Mouse (Mus musculus): ENCODE results near the gene Tef. TPM values are rescaled to one million over a fixed set of nuclear protein-coding genes. Genes with fewer than 3 reads are reported as not detected.

Tef gene
- 100 to 1,000 TPM in 1 of 2 experiments, 10 to 100 TPM in 1; 13.0 to 103 TPM for polyA plus RNA-seq (2012; fragmentation: generic; extraction: Trizol)

DNA sequence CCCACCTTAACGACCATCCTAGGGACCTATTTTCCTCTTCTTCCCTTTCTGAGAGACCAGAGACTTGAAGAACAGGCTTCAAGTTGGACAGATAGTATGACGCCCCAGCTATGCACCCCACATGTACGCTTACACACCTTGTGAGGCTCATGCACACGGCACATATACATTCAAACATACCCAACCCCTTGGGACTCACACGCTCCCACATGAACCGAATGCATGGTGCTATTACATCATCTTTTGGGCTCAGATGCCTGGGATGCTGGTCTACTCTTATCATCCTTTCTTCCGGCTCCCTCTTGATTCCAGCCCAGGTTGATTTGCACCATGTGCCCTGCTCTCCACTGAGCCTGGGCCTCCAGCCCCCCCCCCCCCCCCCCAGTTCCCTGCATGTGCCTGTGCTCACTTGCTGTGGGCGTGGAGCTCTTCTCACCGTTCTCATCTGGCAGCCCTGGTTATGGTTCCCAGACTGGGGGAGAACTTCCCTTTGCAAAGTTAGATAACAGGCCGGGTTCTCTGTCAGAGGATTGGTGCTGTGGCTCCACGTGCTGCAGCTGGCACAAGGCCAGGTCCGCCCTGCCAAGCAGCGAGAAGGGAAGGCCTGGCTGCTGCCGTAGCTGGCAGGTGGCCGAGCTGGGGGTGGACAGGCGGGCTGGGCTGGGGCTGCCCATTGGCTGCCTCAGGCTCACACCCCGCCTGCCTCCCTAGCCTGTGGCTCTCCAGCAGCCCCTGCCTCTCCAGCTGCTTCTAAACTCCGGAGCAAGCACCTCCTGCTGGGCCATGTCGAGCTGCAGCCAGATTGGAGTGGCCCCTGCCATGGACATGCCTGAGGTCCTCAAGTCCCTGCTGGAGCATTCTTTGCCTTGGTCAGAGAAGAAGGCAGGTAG lies at the start of gene Tef:
Tef (plus strand) TSS at position 421 of the 890 bp plus-strand sequence.

DNA sequence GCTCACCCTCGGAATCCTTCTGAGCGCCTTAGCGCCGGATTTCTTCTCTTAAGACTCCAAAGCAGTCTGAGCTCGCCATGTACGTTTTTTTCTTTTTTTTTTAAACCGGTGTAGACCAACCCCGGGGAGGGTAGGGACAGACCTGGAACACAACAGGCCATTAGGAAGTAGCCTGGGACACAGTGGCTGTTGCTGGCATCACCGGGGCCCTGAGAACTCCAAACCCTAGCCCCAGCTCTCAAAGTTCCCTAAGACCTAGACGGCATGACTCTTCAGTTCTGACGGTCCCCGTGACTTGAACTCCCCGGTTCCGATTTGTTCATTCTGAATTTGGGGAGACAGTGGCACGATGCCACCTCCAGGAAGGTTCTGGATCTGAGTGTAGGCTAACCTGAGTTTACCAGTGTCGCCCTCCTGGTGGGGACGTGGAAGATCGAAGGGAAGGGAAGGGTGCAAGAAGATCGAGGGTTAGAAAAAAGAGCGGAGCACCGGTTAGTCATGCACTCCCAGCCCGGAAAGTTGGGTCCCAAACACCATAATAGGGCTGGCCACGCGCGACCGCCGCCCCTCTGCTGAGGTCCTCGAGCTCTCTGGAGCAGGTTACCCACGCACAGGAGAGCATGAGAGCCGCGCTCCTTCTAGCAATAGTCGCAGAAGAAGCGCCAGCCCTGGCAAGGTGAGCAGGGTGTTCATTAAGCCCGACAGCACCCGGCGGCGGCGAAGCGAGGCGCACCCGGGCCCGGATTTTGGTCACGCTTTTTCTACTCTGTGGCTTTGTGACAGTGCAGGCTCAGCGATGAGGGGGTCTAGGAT lies 56.5 kb downstream of the Tef start, which contains the start of gene Tob2:
Tob2 (minus strand) TSS at position 280 of the 813 bp plus-strand sequence.

GRCm38 (mm10) chr15:81871604-81872261 lies 69.5 kb downstream of the Tef start, which contains the start of gene Phf5a:
Gene Phf5a, minus strand, starts transcription at chr15:81871911.

DNA sequence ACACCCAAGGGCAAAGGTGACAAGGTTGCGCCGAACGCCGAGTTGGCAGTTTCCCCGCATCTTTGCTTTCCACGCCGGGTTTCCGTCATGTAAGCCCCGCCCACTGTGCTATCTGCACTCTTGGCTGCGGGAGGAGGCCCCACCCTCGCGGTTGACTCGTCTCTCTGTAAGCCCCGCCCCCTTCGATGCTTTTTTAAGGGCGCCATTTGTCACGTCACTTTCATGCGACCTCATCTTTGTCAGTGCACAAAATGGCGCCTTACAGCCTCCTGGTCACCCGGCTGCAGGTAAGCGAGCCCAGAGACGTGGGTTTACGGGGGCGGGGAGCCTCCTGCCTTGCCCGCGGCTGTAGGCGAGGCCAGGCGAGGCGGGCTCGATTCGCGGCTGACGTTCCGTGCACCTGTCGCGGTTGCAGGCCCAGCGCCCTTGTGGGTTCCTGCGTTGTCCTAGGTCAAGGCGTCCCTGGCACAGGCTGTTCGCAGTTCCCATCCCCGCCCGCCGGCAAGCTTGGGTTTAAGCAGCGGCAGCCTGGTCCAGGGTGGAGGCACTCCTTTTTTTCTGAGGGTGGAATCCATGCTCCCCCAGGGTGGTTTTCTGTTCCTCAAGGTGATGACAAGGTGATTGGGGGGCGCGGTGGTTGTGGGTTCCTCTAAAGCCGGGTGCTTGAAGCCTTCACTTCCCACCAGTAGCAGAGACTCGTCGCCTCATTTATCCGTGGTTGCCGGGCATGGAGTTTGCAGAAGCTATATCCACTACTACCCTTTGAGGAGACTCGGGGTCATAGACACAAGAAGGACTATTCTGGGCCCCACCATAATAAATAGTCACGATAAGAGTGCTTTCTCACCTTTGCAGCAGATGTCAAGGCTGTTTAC lies 70.3 kb downstream of the Tef start, which contains the start of gene Aco2:
Aco2 (plus strand) TSS at position 48 of the 875 bp plus-strand sequence.

Other genes starting within 250 kb of the Tef start
- 10 to 100 TPM in 1 of 2 experiments, 1 to 10 TPM in 1; 2.6 to 19.4 TPM for gene Ep300, start 217.1 kb upstream of the Tef start, polyA plus RNA-seq (2012; fragmentation: generic; extraction: Trizol)
- gene L3mbtl2, start 138.5 kb upstream of the Tef start, polyA plus RNA-seq (2012; fragmentation: generic; extraction: Trizol) = 10 to 100 TPM; 14.6 TPM
- gene Chadl, start 105.1 kb upstream of the Tef start, polyA plus RNA-seq (2012; fragmentation: generic; extraction: Trizol) = 1 to 10 TPM in 1 of 2 experiments, under 1 TPM in 1; 0.32 to 6.5 TPM
- gene Zc3h7b, start 57.4 kb upstream of the Tef start, polyA plus RNA-seq (2012; fragmentation: generic; extraction: Trizol) = 10 to 100 TPM; 14.3 to 57.3 TPM
- 100 to 1,000 TPM in 1 of 2 experiments, 10 to 100 TPM in 1; 95.4 to 107 TPM for gene Rangap1, start 56.9 kb upstream of the Tef start, polyA plus RNA-seq (2012; fragmentation: generic; extraction: Trizol)
- gene Tob2, start 56.4 kb downstream of the Tef start, polyA plus RNA-seq (2012; fragmentation: generic; extraction: Trizol) = 10 to 100 TPM in 1 of 2 experiments, 1 to 10 TPM in 1; 4.6 to 27.0 TPM
- 100 to 1,000 TPM in 1 of 2 experiments, 10 to 100 TPM in 1; 74.6 to 139 TPM for gene Phf5a, start 69.5 kb downstream of the Tef start, polyA plus RNA-seq (2012; fragmentation: generic; extraction: Trizol)
- gene Aco2, start 69.9 kb downstream of the Tef start, polyA plus RNA-seq (2012; fragmentation: generic; extraction: Trizol) = 100 to 1,000 TPM; 146 to 306 TPM
- 100 to 1,000 TPM; 125 to 258 TPM for gene Polr3h, start 123.8 kb downstream of the Tef start, polyA plus RNA-seq (2012; fragmentation: generic; extraction: Trizol)
- gene Csdc2, start 134.3 kb downstream of the Tef start, polyA plus RNA-seq (2012; fragmentation: generic; extraction: Trizol) = 1 to 10 TPM in 1 of 2 experiments, under 1 TPM in 1; 0.05 to 2.0 TPM
- gene Pmm1, start 158.5 kb downstream of the Tef start, polyA plus RNA-seq (2012; fragmentation: generic; extraction: Trizol) = 100 to 1,000 TPM; 110 to 119 TPM
- not detected for gene 1700029P11Rik, start 178.1 kb downstream of the Tef start, polyA plus RNA-seq (2012; fragmentation: generic; extraction: Trizol)
- gene Xrcc6, start 185.4 kb downstream of the Tef start, polyA plus RNA-seq (2012; fragmentation: generic; extraction: Trizol) = 10 to 100 TPM; 23.7 to 40.7 TPM
- 10 to 100 TPM; 28.2 to 46.7 TPM for gene Desi1, start 231.4 kb downstream of the Tef start, polyA plus RNA-seq (2012; fragmentation: generic; extraction: Trizol)
- 100 to 1,000 TPM; 121 to 181 TPM for gene Snu13, start 245.2 kb downstream of the Tef start, polyA plus RNA-seq (2012; fragmentation: generic; extraction: Trizol)